Mouse (Mus musculus) spleen, embryonic (tissue): ENCODE results near the gene Hoxd12.

Experiments used
- CTCF ChIA-PET: fragments of 350-600 bp; sonication (Branson Sonifier 250); formaldehyde crosslinking; loops from one replicate; lab custom pipeline; 2022; lab: Charles Lee

Hoxd12 gene

DNA sequence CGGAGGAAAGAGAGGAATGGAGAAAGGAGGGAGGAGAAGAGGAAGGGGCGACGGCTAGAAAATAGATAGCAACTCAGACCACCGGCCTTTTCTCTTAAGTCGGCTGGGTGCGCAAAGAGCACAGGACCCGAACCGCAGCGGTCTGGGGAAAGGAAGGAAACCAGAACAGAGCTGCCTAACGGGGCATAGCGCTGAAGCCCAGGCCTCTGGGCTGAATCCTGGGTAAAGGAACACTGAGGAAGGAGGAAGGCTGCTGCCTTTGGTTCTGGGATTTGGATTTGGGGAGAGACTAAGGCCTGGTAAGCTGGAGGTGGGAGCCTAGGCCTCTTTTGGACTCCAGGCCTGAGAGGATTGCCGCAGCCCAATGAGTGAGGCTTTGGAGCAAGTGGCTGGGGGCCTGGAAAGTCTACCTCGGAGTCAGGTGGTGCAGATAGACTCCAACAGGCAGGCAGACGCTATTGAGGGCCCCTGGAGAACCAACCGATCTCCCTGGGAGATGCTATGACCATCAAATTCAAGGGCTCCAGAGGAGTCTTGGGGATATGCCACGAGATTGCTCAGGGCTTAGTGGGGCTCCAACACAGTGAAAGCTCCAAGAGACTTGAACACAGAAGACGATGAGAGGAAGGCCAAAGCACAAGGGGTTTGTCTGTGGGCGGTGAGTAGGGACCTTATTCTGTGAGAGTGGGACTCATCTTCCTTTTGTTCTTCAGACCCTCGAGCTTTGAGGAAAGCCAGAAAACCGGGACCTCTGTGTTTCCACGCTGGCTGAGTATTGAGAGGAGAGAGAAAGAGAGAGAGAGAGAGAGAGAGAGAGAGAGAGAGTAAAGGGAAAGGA lies 6.0 kb downstream of the Hoxd12 start:
- CTCF ChIA-PET: interaction anchor here (0.6 kb wide), 1 partner anchor 24 kb away, joined by 6 read pairs; no protein-coding TSS in a partner anchor

GRCm38 (mm10) chr2:74681594-74682531 lies 7.0 kb downstream of the Hoxd12 start:
- CTCF ChIA-PET: no interaction called here

GRCm38 (mm10) chr2:74682796-74683195 lies 8.0 kb downstream of the Hoxd12 start:
- CTCF ChIA-PET: no interaction called here

GRCm38 (mm10) chr2:74683471-74683951 lies 8.7 kb downstream of the Hoxd12 start:
- CTCF ChIA-PET: no interaction called here

DNA sequence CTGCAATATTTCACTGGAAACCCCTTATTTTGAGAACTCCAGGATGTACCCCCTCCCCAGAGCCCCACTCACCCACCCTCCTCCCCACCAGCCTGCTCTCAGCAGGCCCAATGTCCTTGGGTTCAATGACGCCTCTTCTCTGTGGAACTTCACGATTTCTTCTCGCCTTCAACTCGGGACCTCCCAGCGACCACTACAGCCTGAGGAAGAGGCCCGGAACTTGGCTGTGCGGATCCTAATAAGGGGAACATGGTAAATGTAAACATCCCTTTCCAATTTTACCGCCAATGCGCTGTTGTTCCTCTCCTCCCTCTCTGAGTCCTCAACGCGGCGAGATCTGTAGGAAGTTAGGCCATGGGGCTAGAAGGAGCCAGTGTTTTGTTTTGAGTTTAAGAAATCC lies 9.3 kb downstream of the Hoxd12 start:
- CTCF ChIA-PET: no interaction called here

- CTCF ChIA-PET: no interaction called here
These were observed 10.3 kb downstream of the Hoxd12 start for GRCm38 (mm10) chr2:74685059-74685603.

DNA sequence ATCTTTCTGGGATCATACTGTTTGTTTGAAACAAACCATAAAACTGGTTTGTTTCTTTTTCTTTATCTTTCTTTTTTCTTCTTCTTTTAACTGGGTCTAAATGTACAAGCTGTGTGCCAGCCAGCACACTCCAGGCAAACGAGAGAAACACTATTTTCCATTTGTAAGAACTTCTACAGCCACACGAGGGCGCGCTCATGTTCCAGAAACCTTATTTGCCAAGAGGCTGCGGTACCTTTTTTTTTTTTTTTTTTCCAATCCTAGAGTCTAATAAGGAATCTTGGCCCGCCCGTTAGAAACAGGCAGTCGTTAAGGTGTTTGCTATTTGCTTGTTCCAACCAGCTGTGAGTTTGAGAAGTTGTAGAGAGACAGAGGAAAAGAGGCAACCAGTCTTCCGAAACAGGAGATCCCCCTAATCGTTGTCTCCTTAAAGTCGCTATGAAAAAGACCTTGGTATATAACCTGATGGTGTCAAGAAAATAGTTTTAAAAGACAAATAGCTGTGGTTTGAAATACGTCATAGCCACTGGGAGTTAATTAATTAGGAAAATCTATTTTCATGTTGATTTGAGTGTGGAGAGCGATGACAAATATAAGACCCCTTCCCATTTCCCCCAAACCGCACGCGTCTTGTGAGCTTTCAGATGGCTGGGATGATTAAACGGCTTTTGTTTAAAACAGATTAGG lies 11.6 kb downstream of the Hoxd12 start:
- CTCF ChIA-PET: interaction anchor here (0.7 kb wide), 1 partner anchor 16 kb away, joined by 3 read pairs; no protein-coding TSS in a partner anchor

- CTCF ChIA-PET: interaction anchor here (0.7 kb wide), 1 partner anchor 17 kb away, joined by 3 read pairs; no protein-coding TSS in a partner anchor
These were observed 12.3 kb downstream of the Hoxd12 start for GRCm38 (mm10) chr2:74686988-74687697.

- CTCF ChIA-PET: no interaction called here
These were observed 13.1 kb downstream of the Hoxd12 start for GRCm38 (mm10) chr2:74687698-74688555.

GRCm38 (mm10) chr2:74688795-74689573 lies 14.2 kb downstream of the Hoxd12 start:
- CTCF ChIA-PET: no interaction called here

- CTCF ChIA-PET: interaction anchor here (0.7 kb wide), 1 partner anchor 56 kb away, joined by 3 read pairs; no protein-coding TSS in a partner anchor
These were observed 14.9 kb downstream of the Hoxd12 start for GRCm38 (mm10) chr2:74689574-74690337.

DNA sequence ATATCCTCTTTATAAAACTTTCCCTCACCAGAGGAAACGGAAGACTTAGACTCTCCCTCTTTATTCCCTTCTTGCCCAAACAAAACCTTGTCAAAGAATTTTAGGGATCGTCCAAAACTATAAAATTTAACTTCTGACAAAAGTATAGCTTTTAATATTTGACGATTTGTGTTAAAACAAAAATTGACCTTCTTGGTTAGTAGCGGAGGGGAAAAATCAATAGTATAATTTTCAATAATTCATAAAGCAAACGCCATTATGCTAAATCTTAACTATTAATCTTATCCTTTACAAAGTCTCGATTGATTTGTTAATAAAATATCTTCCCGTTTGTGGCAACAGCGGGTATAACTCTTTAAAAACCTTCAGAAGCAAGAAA lies 15.5 kb downstream of the Hoxd12 start:
- CTCF ChIA-PET: interaction anchor here (0.7 kb wide), 1 partner anchor 55 kb away, joined by 3 read pairs; no protein-coding TSS in a partner anchor

GRCm38 (mm10) chr2:74691022-74691951 lies 16.5 kb downstream of the Hoxd12 start, which contains the start of gene Hoxd10:
TSS of gene Hoxd10 (plus strand) at chr2:74691924.
- CTCF ChIA-PET: no interaction called here

DNA sequence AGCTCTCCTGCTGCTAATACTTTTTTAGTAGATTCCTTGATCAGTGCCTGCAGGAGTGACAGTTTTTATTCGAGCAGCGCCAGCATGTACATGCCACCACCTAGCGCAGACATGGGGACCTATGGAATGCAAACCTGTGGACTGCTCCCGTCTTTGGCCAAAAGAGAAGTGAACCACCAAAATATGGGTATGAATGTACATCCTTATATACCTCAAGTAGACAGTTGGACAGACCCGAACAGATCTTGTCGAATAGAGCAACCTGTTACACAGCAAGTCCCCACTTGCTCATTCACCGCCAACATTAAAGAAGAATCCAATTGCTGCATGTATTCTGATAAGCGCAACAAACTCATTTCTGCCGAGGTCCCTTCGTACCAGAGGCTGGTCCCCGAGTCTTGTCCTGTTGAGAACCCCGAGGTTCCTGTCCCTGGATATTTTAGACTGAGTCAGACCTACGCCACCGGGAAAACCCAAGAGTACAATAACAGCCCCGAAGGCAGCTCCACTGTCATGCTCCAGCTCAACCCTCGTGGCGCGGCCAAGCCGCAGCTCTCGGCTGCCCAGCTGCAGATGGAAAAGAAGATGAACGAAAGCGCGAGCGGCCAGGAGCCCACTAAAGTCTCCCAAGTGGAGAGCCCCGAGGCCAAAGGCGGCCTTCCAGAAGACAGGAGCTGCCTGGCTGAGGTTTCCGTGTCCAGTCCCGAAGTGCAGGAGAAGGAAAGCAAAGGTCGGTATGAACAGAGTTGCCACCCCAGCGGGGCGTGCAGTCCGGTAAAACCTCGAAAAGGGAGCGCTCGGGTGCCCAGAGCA lies 17.4 kb downstream of the Hoxd12 start:
- CTCF ChIA-PET: no interaction called here

GRCm38 (mm10) chr2:74692808-74693431 lies 18.1 kb downstream of the Hoxd12 start:
- CTCF ChIA-PET: no interaction called here
